Mouse (Mus musculus) small intestine, adult 2 months (tissue): ENCODE measurements at regions not wholly inside any gene's neighbourhood (a gene's known extent, or its start where the extent isn't known, plus 50 kb on each side); places are given as distances from the start of the nearest gene placed in this dataset.

Experiments
- H3K27ac ChIP-seq: fragments of 200-500 bp; 2 replicates; pipeline ENCODE4 v1.5.1; 2012; ENCODE audit warnings: low read depth, low read length, control low read depth, inconsistent platforms; ENCODE audit not compliant: insufficient read depth
- H3K27me3 ChIP-seq: fragments of 200-500 bp; 2 replicates; pipeline ENCODE4 v1.6.1; 2012; ENCODE audit warnings: mild to moderate bottlenecking, moderate library complexity, low read length, inconsistent platforms; ENCODE audit not compliant: control insufficient read depth, insufficient read depth
- H3K36me3 ChIP-seq: fragments of 200-500 bp; 2 replicates; pipeline ENCODE4 v1.6.1; 2012; ENCODE audit warnings: mild to moderate bottlenecking, low read length, control low read depth, inconsistent platforms; ENCODE audit not compliant: control insufficient read depth, insufficient read depth
- H3K4me1 ChIP-seq: fragments of 200-500 bp; 2 replicates; pipeline ENCODE4 v1.6.1; 2012; ENCODE audit warnings: low read length, inconsistent platforms, mixed read lengths; ENCODE audit not compliant: control insufficient read depth, insufficient read depth, insufficient read length
- H3K4me3 ChIP-seq: fragments of 200-500 bp; 2 replicates; pipeline ENCODE4 v1.5.1; 2012; ENCODE audit warnings: low read depth, mild to moderate bottlenecking, control low read depth, inconsistent platforms, low read length, moderate library complexity
- CTCF ChIP-seq: fragments of 200-500 bp; IDR thresholded peaks from 2 replicates; pipeline ENCODE4 v1.5.1; 2012; ENCODE audit warnings: low read depth, mild to moderate bottlenecking, control low read depth, inconsistent platforms, low read length, moderate library complexity, mixed read lengths; ENCODE audit not compliant: insufficient replicate concordance, insufficient read length; ENCODE audit errors: extremely low read depth
- POLR2A ChIP-seq: fragments of 200-500 bp; IDR thresholded peaks from 2 replicates; pipeline ENCODE4 v1.6.1; 2012; ENCODE audit warnings: low read depth, mild to moderate bottlenecking, control low read depth, inconsistent platforms, low read length, moderate library complexity
- WGBS: fragments of 180-500 bp; shearing (Covaris S2); methylation state at CpG from one replicate; pipeline ENCODE4 v1.1.7; 2018; 5-methylcytosine and 5-hydroxymethylcytosine counted together

DNA sequence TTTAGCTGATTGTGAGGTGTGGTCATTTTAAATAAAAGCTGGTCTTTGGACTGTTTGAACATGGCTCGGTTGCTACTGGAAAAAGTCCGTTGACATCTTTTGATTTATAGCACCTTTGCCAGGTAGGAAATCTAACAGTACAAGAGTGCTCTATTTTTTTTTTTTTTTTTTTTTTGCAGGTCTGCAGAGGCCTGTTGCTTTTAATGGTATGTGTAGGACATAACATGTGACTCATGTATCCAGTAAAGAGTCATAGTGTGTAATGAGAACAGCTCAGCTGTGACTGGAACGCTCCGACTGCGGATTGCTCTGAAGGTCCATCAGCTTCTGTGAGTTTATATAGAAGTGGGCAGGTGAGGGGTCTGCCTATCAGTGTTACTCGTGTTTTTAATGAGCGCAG lies 190.0 kb upstream of the Tmem45b start:
- 28% methylated on average over 7 of the region's 7 CpGs for WGBS
- Histone ChIP-seq H3K4me1 (peaks cover 4% of the 10 kb centered on the region; the same call in 1 of the 2 replicates), H3K27me3 (no peaks in the 10 kb centered on the region), H3K36me3 (no peaks in the 10 kb centered on the region), H3K27ac (no peak overlapping the region), H3K4me3 (peak overlapping the region; percentile 44; the same call in 1 of the 2 replicates)
- TF ChIP-seq POLR2A (no peak), CTCF (no peak)

DNA sequence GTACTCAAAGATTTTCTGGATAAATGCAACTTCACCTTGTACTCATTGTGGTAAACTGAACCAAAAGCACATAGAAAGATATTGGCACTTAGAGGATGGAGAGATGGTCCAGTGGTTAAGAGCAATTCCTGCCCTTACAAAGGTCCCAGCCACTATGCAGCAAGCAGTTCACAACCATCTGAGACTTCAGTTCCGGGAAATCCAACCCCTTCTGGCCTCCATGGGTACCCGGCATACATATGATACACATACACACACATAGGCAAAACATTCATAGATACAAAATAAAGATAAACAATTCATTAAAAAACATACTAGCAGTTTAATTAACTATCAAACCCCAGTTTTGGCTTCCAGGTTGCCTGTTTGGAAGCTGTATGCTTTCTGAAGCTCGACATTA lies 189.5 kb upstream of the Tmem45b start:
- H3K27ac ChIP-seq, result no peak overlapping the region
- no peak overlapping the region for H3K4me3 ChIP-seq
- no peaks in the 10 kb centered on the region for H3K27me3 ChIP-seq
- H3K36me3 ChIP-seq, result no peaks in the 10 kb centered on the region
- WGBS, result 45% methylated on average over 3 of the region's 3 CpGs
- no peak for TF ChIP-seq CTCF
- no peak for TF ChIP-seq POLR2A
- peaks cover 4% of the 10 kb centered on the region; the same call in 1 of the 2 replicates for H3K4me1 ChIP-seq

DNA sequence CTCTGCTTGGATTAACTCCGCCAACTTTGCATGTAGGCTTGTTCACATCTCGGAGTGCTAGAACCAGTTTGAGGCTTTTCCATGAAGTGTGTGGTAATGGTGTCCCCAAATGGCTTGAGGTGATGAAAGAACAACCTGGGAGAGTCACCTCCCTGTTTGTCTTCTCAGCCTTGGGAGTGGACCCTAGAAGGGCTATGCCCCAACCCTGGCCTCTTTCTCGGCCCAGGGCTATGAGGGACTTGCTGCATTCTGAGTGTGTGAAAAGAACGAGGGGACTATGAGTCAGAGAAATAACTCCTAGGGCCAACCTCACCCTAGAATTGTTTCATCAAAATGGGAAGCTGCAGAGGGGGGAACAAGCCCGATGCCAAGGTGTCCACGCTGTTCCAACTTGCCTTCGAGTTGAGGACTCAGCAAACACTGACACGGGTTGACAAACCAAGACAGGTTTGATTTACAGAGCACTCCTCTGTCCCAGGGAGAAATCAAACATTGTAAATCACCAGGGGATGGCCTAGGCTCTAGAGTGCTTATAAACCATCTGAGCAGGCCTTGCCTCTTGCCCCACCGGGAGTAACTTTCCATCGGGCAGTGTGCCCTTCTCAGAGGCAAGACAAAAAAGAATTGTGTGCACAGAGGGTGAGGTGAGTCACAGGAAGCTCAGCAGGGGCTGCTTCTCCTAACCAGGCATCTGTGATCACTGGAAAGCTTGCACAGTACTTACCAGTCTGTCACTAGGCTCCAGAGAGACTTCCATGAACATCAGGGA lies 186.3 kb upstream of the Tmem45b start:
- Histone ChIP-seq H3K4me1 (peaks cover 4% of the 10 kb centered on the region; the same call in 1 of the 2 replicates), H3K27ac (no peak overlapping the region), H3K4me3 (no peak overlapping the region), H3K36me3 (no peaks in the 10 kb centered on the region), H3K27me3 (no peaks in the 10 kb centered on the region)
- 70% methylated on average over 10 of the region's 10 CpGs for WGBS
- TF ChIP-seq POLR2A (no peak), CTCF (no peak)

DNA sequence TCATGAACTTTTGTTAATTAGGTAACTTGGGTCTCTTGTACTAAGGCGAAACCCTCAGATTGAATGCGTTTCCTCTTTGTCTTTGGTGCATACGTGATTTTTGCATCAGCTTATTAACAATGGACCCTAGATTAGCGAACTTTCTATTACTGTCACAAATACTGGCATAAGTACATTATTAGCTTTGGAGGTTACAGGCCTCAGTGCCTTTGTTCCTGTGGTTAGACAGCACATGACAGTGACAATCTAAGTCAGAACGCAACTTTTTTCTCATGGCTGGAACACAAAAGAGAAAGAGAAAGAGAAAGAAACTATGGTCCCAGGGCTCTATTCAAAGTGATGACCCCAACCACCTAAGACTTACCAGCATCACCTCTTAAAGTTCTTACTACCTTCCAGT lies 184.8 kb upstream of the Tmem45b start:
- Histone ChIP-seq H3K36me3 (no peaks in the 10 kb centered on the region), H3K4me1 (peaks cover 2% of the 10 kb centered on the region; the same call in 1 of the 2 replicates), H3K4me3 (no peak overlapping the region), H3K27ac (no peak overlapping the region), H3K27me3 (no peaks in the 10 kb centered on the region)
- 95% methylated on average over 5 of the region's 5 CpGs for WGBS
- no peak for TF ChIP-seq CTCF
- TF ChIP-seq POLR2A, result no peak

DNA sequence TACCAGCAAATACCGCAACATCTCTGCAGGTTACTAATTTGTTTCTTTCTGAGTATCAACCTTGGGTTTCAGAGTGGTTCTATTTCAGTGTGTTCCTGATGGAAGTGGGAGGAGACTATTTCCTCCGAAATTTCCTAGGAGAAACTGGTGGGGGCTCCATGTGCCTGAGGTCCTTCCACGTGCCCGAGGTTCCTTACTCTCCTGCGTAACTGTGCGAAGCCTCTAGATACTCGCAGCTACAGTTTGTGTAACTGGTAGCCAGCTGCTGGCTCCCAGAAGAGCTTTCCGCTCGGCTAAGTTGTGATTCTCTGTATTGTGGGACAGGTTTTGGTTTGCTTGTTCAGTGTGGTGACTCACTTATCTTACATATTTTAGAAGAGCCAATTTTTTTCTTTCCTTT lies 184.3 kb upstream of the Tmem45b start:
- no peaks in the 10 kb centered on the region; the same call in 1 of the 2 replicates for H3K4me1 ChIP-seq
- TF ChIP-seq CTCF (no peak), POLR2A (no peak)
- H3K36me3 ChIP-seq, result no peaks in the 10 kb centered on the region
- no peak overlapping the region for H3K4me3 ChIP-seq
- WGBS, result 88% methylated on average over 9 of the region's 9 CpGs
- H3K27me3 ChIP-seq, result no peaks in the 10 kb centered on the region
- no peak overlapping the region for H3K27ac ChIP-seq

DNA sequence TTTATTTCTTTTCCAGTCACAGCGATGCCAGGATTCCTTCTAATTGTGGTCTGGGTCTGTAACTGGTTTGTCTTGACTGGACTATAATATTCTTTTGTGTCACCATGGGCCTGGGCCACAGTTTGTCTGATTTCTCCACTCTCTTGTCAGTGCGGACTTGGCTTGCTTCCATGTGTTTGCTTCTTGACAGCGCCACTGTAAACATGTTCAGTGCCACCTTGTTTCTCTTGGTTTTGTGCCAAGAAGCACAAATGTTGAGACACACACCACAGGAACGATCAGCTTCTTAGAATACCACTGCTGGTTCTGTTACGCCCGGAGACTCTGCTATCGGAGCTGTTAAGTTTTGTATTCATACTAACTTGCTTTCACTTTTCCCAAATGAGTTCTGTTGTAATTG lies 180.9 kb upstream of the Tmem45b start:
- TF ChIP-seq POLR2A (no peak), CTCF (no peak)
- H3K27me3 ChIP-seq, result no peaks in the 10 kb centered on the region
- H3K36me3 ChIP-seq, result no peaks in the 10 kb centered on the region
- H3K27ac ChIP-seq, result no peak overlapping the region
- H3K4me1 ChIP-seq, result no peaks in the 10 kb centered on the region
- 50% methylated on average over 7 of the region's 7 CpGs for WGBS
- H3K4me3 ChIP-seq, result no peak overlapping the region

DNA sequence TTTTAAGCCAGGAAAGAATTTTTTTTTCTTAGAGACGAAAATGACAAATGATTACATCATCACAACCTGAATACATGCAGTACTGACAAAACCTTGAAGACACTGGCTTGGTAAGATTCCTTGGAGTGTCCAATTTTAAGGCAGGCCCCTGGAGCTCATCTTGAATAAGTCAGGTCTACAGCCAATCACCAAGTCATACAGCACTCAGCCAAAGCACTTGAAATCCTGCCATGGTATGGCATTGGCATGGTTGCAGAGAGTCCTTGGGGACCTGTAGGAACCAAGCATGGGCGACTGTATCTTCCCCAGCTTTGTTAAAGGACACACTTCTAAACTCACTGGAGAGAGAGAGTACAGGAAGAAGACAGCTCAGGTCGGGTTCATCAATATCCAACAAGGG lies 179.8 kb upstream of the Tmem45b start:
- Histone ChIP-seq H3K27ac (no peak overlapping the region), H3K36me3 (no peaks in the 10 kb centered on the region), H3K4me1 (no peaks in the 10 kb centered on the region), H3K27me3 (no peaks in the 10 kb centered on the region), H3K4me3 (no peak overlapping the region)
- TF ChIP-seq CTCF, result no peak
- TF ChIP-seq POLR2A, result no peak
- WGBS, result 73% methylated on average over 3 of the region's 3 CpGs
